16 mouse cellular contexts compared by ENCODE assay signal in the genomic region with DNA sequence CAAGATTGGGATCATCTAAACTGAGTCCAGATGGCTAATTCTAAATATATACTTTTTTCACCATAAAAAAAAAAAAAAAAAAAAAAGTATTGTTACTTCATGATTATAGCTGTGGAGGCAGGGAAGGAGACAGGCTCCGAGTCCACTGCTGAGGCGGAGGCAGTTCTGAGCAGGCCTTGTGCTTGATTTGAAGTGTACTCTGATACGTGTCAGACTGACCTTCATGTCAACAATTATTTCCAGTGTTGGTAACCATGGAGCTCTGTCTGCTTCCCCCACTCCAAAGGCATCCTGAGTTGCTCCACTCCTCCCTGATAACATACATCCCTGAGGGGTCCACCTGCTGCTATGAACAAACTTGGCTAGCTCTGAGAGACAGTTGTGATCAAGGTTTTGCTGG. TPM values are rescaled to one million over a fixed set of nuclear protein-coding genes. Genes with fewer than 3 reads are reported as not detected.
"Had no signal": no experiment of that assay in that cellular context is flagged by ENCODE, and none has a peak within 500 bp of the region (broad histone marks: within the 10 kb centered on the region; RNA-seq: fewer than 3 reads in every experiment).

No protein-coding gene starts in this region.

- H3K4me3 ChIP-seq: neural tube, embryonic 13.5 days; neural tube, embryonic 15.5 days; stomach, embryonic 15.5 days had no signal

- H3K27me3 ChIP-seq: neural tube, embryonic 13.5 days; neural tube, embryonic 15.5 days; stomach, embryonic 15.5 days had no signal

- DNase-seq: retina, postnatal 1 day; right cerebral cortex, adult 18-20 months; right cerebral cortex, postnatal 14 days; right cerebral cortex, postnatal 25 days; right cerebral cortex, postnatal 4 days; spleen, adult 18-20 months; thymus, adult 18-20 months; thymus, adult 2 months; thymus, postnatal 14 days; thymus, postnatal 25 days; thymus, postnatal 36 days; thymus, postnatal 4 days had no signal

- H3K27ac ChIP-seq: neural tube, embryonic 13.5 days; neural tube, embryonic 15.5 days; stomach, embryonic 15.5 days; stomach, postnatal 0 days had no signal

- H3K4me2 ChIP-seq: neural tube, embryonic 13.5 days; neural tube, embryonic 15.5 days; stomach, embryonic 15.5 days had no signal

- H3K36me3 ChIP-seq: neural tube, embryonic 13.5 days; neural tube, embryonic 15.5 days; stomach, embryonic 15.5 days had no signal

- H3K4me1 ChIP-seq: neural tube, embryonic 13.5 days; neural tube, embryonic 15.5 days; stomach, embryonic 15.5 days had no signal

- H3K9me3 ChIP-seq: neural tube, embryonic 13.5 days; neural tube, embryonic 15.5 days; stomach, embryonic 15.5 days had no signal

- H3K9ac ChIP-seq: neural tube, embryonic 13.5 days; neural tube, embryonic 15.5 days; stomach, embryonic 15.5 days had no signal

RNA-seq across cellular contexts. Expression of a gene that starts 18.8 kb away (rescaled TPM):
- polyA plus RNA-seq: neural tube, embryonic 13.5 days had no signal
